Mouse (Mus musculus): ENCODE measurements around the gene Chmp3. TPM values are rescaled to one million over a fixed set of nuclear protein-coding genes. Genes with fewer than 3 reads are reported as not detected.

Gene Chmp3
- polyA plus RNA-seq, 1 experiment from 2014 or later: 57.7 TPM

DNA sequence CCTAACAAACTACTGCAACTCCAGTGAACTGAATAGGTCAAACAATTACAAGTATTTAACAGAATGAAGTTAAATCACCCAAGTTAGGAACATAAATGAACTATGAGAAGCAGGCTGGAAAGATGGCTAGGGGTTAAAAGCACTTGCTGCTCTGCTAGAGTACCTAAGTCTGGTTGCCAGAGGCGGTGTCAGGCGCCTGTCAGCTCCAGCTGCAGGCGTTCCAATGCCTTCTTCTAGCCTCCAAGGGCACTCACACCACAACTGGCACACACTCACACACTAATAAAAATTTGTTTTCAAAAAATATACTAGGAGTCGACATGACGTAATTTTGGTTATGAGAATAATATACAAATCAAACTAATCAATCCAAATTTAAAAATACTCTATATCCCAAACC lies 78.0 kb downstream of the Chmp3 start:
- Histone ChIP-seq H3K4me3 (ENCODE audit: low read depth, low read length) (no peak overlapping the region), H3K9me3 (ENCODE audit: control insufficient read depth, low read length) (no peaks in the 10 kb centered on the region), H3K36me3 (ENCODE audit: control insufficient read depth, insufficient read depth, low read length) (peaks cover 13% of the 10 kb centered on the region), H3K4me2 (replicated peaks; ENCODE audit: low read depth, low read length) (no peak overlapping the region), H3K27ac (ENCODE audit: low read depth, low read length) (no peak overlapping the region), H3K4me1 (replicated peaks; ENCODE audit: control insufficient read depth, insufficient read depth, low read length) (no peaks in the 10 kb centered on the region), H3K27me3 (ENCODE audit: control insufficient read depth, insufficient read depth, low read length) (no peaks in the 10 kb centered on the region), H3K9ac (ENCODE audit: low read depth, low read length) (no peak overlapping the region)
- DNase-seq (ENCODE audit: low spot score) (no peak), ATAC-seq (ENCODE audit: low FRiP score) (no peak)
- WGBS: 88% methylated on average over 5 of the region's 5 CpGs

DNA sequence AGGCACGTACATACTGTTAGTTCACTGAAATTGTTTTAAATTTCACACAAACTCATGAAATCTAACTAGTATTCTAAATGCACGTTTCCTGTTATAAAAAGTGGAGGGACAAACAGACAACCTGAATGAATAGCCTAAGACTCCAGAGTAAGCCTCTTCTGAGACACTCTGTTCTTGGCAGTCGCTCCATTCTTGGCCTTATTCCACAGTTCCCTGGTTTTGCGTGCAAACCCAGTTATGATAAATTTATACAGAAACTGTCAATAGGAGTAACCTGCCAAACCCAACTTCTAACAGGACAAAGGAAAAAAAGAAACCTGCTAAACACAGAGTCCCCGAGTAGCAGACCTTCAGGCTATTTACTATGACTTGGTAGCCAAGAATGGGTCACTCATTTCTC lies 78.4 kb downstream of the Chmp3 start:
- 95% methylated on average over 5 of the region's 5 CpGs for WGBS
- ATAC-seq (ENCODE audit: low FRiP score): no peak
- DNase-seq (ENCODE audit: low spot score): no peak
- H3K36me3 ChIP-seq (ENCODE audit: control insufficient read depth, insufficient read depth, low read length): peaks cover 16% of the 10 kb centered on the region
- no peak overlapping the region for H3K9ac ChIP-seq (ENCODE audit: low read depth, low read length)
- H3K27ac ChIP-seq (ENCODE audit: low read depth, low read length): no peak overlapping the region
- H3K4me2 ChIP-seq (replicated peaks; ENCODE audit: low read depth, low read length): no peak overlapping the region
- no peak overlapping the region for H3K4me3 ChIP-seq (ENCODE audit: low read depth, low read length)
- H3K9me3 ChIP-seq (ENCODE audit: control insufficient read depth, low read length): no peaks in the 10 kb centered on the region
- no peaks in the 10 kb centered on the region for H3K4me1 ChIP-seq (replicated peaks; ENCODE audit: control insufficient read depth, insufficient read depth, low read length)
- H3K27me3 ChIP-seq (ENCODE audit: control insufficient read depth, insufficient read depth, low read length): no peaks in the 10 kb centered on the region

- Histone ChIP-seq H3K27ac (ENCODE audit: low read depth, low read length) (no peak overlapping the region), H3K4me1 (replicated peaks; ENCODE audit: control insufficient read depth, insufficient read depth, low read length) (no peaks in the 10 kb centered on the region), H3K4me3 (ENCODE audit: low read depth, low read length) (no peak overlapping the region), H3K36me3 (ENCODE audit: control insufficient read depth, insufficient read depth, low read length) (peaks cover 21% of the 10 kb centered on the region), H3K27me3 (ENCODE audit: control insufficient read depth, insufficient read depth, low read length) (no peaks in the 10 kb centered on the region), H3K4me2 (replicated peaks; ENCODE audit: low read depth, low read length) (no peak overlapping the region), H3K9me3 (ENCODE audit: control insufficient read depth, low read length) (no peaks in the 10 kb centered on the region), H3K9ac (ENCODE audit: low read depth, low read length) (no peak overlapping the region)
- ATAC-seq (ENCODE audit: low FRiP score): no peak
- no peak for DNase-seq (ENCODE audit: low spot score)
Observed at GRCm38 (mm10) chr6:71624723-71625122, 81.1 kb downstream of the Chmp3 start.

- 87% methylated on average over 2 of the region's 2 CpGs for WGBS
- Histone ChIP-seq H3K4me2 (replicated peaks; ENCODE audit: low read depth, low read length) (no peak overlapping the region), H3K27ac (ENCODE audit: low read depth, low read length) (no peak overlapping the region), H3K4me3 (ENCODE audit: low read depth, low read length) (no peak overlapping the region), H3K9me3 (ENCODE audit: control insufficient read depth, low read length) (no peaks in the 10 kb centered on the region), H3K9ac (ENCODE audit: low read depth, low read length) (no peak overlapping the region), H3K4me1 (replicated peaks; ENCODE audit: control insufficient read depth, insufficient read depth, low read length) (peaks cover 4% of the 10 kb centered on the region; the same call in 1 of the 2 replicates), H3K36me3 (ENCODE audit: control insufficient read depth, insufficient read depth, low read length) (peaks cover 21% of the 10 kb centered on the region), H3K27me3 (ENCODE audit: control insufficient read depth, insufficient read depth, low read length) (no peaks in the 10 kb centered on the region)
- ATAC-seq (ENCODE audit: low FRiP score) (no peak), DNase-seq (ENCODE audit: low spot score) (no peak)
Observed at GRCm38 (mm10) chr6:71625984-71626383, 82.4 kb downstream of the Chmp3 start.

GRCm38 (mm10) chr6:71627325-71627724 lies 83.7 kb downstream of the Chmp3 start:
- no peaks in the 10 kb centered on the region for H3K27me3 ChIP-seq (ENCODE audit: control insufficient read depth, insufficient read depth, low read length)
- DNase-seq (ENCODE audit: low spot score) (no peak), ATAC-seq (ENCODE audit: low FRiP score) (no peak)
- peaks cover 18% of the 10 kb centered on the region for H3K36me3 ChIP-seq (ENCODE audit: control insufficient read depth, insufficient read depth, low read length)
- H3K4me1 ChIP-seq (replicated peaks; ENCODE audit: control insufficient read depth, insufficient read depth, low read length): peaks cover 4% of the 10 kb centered on the region; the same call in 1 of the 2 replicates
- H3K9me3 ChIP-seq (ENCODE audit: control insufficient read depth, low read length): no peaks in the 10 kb centered on the region
- H3K4me3 ChIP-seq (ENCODE audit: low read depth, low read length): no peak overlapping the region
- H3K9ac ChIP-seq (ENCODE audit: low read depth, low read length): no peak overlapping the region
- H3K27ac ChIP-seq (ENCODE audit: low read depth, low read length): no peak overlapping the region
- H3K4me2 ChIP-seq (replicated peaks; ENCODE audit: low read depth, low read length): no peak overlapping the region

- ATAC-seq (ENCODE audit: low FRiP score) (no peak), DNase-seq (ENCODE audit: low spot score) (no peak)
- Histone ChIP-seq H3K4me1 (replicated peaks; ENCODE audit: control insufficient read depth, insufficient read depth, low read length) (peaks cover 4% of the 10 kb centered on the region; the same call in 1 of the 2 replicates), H3K9me3 (ENCODE audit: control insufficient read depth, low read length) (no peaks in the 10 kb centered on the region), H3K27me3 (ENCODE audit: control insufficient read depth, insufficient read depth, low read length) (no peaks in the 10 kb centered on the region), H3K27ac (ENCODE audit: low read depth, low read length) (no peak overlapping the region), H3K36me3 (ENCODE audit: control insufficient read depth, insufficient read depth, low read length) (peaks cover 10% of the 10 kb centered on the region), H3K9ac (ENCODE audit: low read depth, low read length) (no peak overlapping the region), H3K4me2 (replicated peaks; ENCODE audit: low read depth, low read length) (peak overlapping the region; percentile 51), H3K4me3 (ENCODE audit: low read depth, low read length) (peak overlapping the region; percentile 69)
- WGBS: 16% methylated on average over 2 of the region's 2 CpGs
Observed at GRCm38 (mm10) chr6:71631196-71631595, 87.6 kb downstream of the Chmp3 start.

DNA sequence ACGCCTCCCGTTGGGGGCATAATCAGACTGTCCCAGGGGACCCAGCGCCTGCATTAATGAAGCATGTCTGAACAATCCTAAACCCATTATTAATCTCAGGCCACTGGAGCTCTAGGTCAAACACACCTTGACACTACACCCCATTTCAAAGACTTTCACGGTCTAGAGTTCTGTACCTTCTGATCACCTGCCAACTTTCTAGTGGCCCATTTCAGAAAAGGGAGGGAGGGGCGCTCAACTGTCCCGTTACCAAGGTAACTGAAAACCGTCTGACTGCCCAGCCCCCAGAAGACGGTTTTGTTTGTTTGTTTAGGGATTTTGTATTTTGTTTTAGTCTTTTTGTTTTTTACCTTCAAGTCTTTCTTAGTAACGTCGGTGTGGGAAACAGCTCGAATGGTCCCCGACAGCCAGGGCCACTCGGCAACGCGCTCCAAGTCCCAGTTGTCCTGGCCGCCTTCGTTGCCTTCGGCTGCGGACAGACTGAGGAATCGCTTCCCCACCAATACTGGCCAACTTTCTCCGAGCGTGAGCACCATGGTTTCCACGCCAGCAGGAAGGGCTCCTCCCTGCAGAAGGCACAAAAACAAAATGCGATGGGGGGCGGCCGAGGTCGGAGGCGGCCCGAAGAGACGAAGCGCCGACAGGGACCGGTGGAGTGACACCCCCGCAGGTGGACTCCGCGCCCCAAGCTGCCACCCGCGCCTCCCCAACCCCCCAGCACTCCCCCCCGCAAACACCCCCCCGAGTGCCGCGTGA lies 88.3 kb downstream of the Chmp3 start:
- peak; percentile 4 for ATAC-seq (ENCODE audit: low FRiP score)
- 2% methylated on average over 38 of the region's 42 CpGs for WGBS
- peak overlapping the region; percentile 86 for H3K9ac ChIP-seq (ENCODE audit: low read depth, low read length)

More for the DNA sequence above, 88.3 kb downstream of the Chmp3 start:
- peak overlapping the region; percentile 95 for H3K27ac ChIP-seq (ENCODE audit: low read depth, low read length)
- no peaks in the 10 kb centered on the region for H3K9me3 ChIP-seq (ENCODE audit: control insufficient read depth, low read length)
- no peaks in the 10 kb centered on the region for H3K27me3 ChIP-seq (ENCODE audit: control insufficient read depth, insufficient read depth, low read length)
- peaks cover 5% of the 10 kb centered on the region for H3K36me3 ChIP-seq (ENCODE audit: control insufficient read depth, insufficient read depth, low read length)
- H3K4me3 ChIP-seq (ENCODE audit: low read depth, low read length): peak overlapping the region; percentile 69
- peak overlapping the region; percentile 51 for H3K4me2 ChIP-seq (replicated peaks; ENCODE audit: low read depth, low read length)
- H3K4me1 ChIP-seq (replicated peaks; ENCODE audit: control insufficient read depth, insufficient read depth, low read length): peaks cover 4% of the 10 kb centered on the region; the same call in 1 of the 2 replicates
- peak; percentile 52 for DNase-seq (ENCODE audit: low spot score)

Other genes starting within 250 kb of the Chmp3 start
- 0.76 and 0.88 TPM in 2 replicates for gene Smyd1, start 221.6 kb upstream of the Chmp3 start, polyA plus RNA-seq (2014; fragmentation: Nextera tagmentation; extraction: Ambion mirVana)
- not detected in 2 replicates for gene Cd8b1, start 221.0 kb upstream of the Chmp3 start, polyA plus RNA-seq (2014; fragmentation: Nextera tagmentation; extraction: Ambion mirVana)
- gene Cd8a, start 170.4 kb upstream of the Chmp3 start, polyA plus RNA-seq (2014; fragmentation: Nextera tagmentation; extraction: Ambion mirVana): 0.07 TPM in 1 of 2 replicates, not detected in the other
- gene Rmnd5a, start 103.2 kb upstream of the Chmp3 start, polyA plus RNA-seq (2014; fragmentation: Nextera tagmentation; extraction: Ambion mirVana): 7.1 and 10.6 TPM in 2 replicates
- gene Rnf103, start 49.9 kb upstream of the Chmp3 start, polyA plus RNA-seq (2014; fragmentation: Nextera tagmentation; extraction: Ambion mirVana): 18.8 and 19.5 TPM in 2 replicates
- 69.5 and 69.8 TPM in 2 replicates for gene Kdm3a, start 89.2 kb downstream of the Chmp3 start, polyA plus RNA-seq (2014; fragmentation: Nextera tagmentation; extraction: Ambion mirVana)
- gene Reep1, start 163.8 kb downstream of the Chmp3 start, polyA plus RNA-seq (2014; fragmentation: Nextera tagmentation; extraction: Ambion mirVana): 75.3 and 87.5 TPM in 2 replicates

All from hindbrain, embryonic 11.5 days (tissue).